Mouse (Mus musculus) adipocyte (in vitro differentiated cells): ENCODE data around the gene Adra2b.

Source experiments
- DNase-seq: peaks from one replicate; pipeline ENCODE4 v3.0.0-alpha.2; 2016; ENCODE audit warnings: low spot score

Gene Adra2b

DNA sequence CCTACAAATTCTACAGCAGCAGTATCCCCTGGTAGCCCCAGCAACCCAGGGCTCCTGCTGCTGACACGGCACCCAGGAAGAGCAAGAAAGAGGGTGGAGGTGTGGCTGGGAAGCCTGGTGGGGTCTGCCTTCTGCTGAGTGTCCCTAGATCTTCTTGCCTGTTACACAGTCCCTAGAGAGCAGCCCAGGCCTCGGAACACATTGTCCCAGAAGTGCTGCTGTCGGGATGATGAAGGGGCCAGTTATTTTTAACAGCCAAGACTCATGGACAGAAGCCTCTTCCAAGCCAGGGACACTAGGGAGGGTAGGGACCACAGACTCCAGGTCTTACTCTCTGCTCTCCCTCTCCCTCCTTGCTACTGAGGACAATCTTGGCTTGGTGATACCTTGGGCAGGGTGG is 16.2 kb downstream of the Adra2b start:
- no peak for DNase-seq

DNA sequence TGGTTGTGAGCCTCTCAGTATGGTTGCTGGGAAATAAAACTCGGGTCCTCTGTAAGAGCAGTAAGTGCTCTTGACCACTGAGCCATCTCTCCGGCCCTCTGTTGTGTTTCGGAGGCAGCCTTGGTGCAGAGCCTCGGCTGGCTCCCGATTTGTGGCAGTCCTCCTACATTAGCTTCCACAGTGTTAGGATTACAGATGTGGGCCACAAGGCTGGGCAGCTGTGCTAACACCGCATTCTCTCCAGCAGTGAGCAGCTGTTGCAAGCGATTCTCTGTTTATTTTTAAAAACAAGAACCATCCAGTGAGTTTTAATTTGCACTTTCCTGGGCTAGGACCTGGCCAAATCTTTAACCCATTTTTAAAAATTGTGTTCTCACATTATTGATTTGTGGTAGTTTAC is 20.9 kb downstream of the Adra2b start:
- DNase-seq, result no peak

- no peak for DNase-seq
Measured at GRCm38 (mm10) chr2:127387521-127387920, 24.5 kb downstream of the Adra2b start.

GRCm38 (mm10) chr2:127390352-127390751 is 27.3 kb downstream of the Adra2b start:
- no peak for DNase-seq

DNA sequence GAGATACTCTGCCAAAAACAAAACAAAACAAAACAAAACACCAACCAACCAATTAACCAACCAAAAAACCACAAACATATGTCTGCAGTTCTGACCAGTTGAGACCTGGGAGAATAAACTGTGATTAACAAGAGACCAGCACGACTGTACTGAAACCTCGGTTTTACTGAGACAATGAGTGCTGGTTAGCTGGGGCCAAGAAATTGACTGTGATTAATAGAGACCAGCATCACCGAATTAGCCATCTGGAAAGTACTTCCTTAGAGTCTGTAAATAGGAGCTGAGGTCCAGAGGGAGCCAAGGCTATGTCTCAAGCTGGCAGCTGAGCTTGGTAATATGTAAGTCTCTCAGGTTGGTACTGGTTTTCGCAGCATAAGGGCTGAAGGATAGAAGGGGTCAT is 27.8 kb downstream of the Adra2b start:
- no peak for DNase-seq

GRCm38 (mm10) chr2:127391323-127391722 is 28.3 kb downstream of the Adra2b start:
- DNase-seq, result no peak

- no peak for DNase-seq
Measured at GRCm38 (mm10) chr2:127394606-127395161, 31.7 kb downstream of the Adra2b start.

DNA sequence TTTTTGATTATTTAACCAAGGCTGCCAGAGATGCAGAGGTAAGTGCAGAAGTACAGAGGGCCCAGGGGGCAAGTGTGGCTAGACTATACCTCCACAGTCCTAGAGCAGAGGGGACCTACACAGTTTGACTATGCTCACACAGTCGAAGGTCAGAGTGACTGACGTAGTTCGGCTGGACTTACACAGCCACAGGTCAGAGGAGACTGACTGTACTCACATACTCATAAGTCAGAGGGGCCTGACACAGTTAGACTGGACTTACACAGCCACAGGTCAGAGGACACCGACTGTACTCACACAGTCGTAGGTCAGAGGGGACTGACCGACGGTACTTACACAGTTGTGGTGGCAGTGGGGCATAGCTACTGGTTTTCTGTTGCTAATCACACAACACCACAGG is 35.7 kb downstream of the Adra2b start:
- no peak for DNase-seq

DNA sequence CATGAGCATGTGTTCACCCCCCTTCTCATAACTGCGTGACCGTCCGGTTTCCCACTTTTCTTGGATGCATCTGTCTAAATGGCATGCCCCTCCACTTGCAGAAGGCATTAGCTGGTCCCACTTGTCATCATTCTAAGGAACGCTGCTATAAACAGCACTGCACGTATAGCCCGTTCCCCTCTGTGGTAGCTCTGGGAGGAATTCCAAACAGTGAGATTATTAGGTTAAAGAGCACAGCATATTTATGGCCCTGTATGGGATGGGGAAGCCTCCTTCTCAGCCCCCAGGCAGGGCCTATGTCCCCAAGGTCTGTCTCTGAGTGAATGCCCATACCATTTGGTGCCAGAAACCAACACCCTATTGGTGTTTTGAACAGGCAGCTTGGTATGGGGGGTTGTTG is 48.1 kb downstream of the Adra2b start:
- DNase-seq, result no peak

- DNase-seq, result no peak
Measured at GRCm38 (mm10) chr2:127415806-127416205, 52.8 kb downstream of the Adra2b start.

DNA sequence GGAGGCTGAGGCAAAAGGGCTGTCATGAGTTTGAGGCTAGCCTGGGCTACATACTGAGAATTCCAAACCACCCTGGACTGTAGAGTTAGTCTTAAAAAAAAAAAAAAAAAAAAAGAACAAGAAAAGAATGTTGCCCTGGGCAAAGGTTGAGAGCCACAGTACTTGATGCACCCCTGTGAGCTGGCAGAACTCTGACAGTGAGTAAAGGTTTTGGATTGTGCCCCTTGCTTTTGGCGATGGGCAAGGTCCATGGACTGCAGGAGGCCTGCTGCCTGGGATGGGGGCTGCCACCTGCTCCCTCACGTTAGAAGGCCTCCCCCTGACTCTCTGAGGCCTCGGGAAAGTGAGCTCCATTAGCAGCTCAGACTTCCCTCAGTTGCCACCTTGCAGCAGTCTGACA is 53.7 kb downstream of the Adra2b start:
- no peak for DNase-seq
